Mouse (Mus musculus) intestine, embryonic 15.5 days (tissue): ENCODE data around the gene Kcnj11. TPM values are rescaled to one million over a fixed set of nuclear protein-coding genes. Genes with fewer than 3 reads are reported as not detected.

Source experiments
- ATAC-seq: fragments of 200-750 bp; cut with Nextera tagmentation; 2 replicates; pipeline ENCODE4 v1.8.0; 2017; ENCODE audit warnings: moderate TSS enrichment, moderate library complexity
- H3K27ac ChIP-seq: fragments of 300-500 bp; sonication (generic); 2 replicates; pipeline ENCODE4 v1.5.1; 2015; ENCODE audit warnings: mild to moderate bottlenecking, inconsistent platforms
- H3K27me3 ChIP-seq: fragments of 300-500 bp; sonication (generic); replicated peaks from 2 replicates; pipeline ENCODE4 v1.6.1; 2015; ENCODE audit warnings: inconsistent platforms
- H3K36me3 ChIP-seq: fragments of 300-500 bp; sonication (generic); 2 replicates; pipeline ENCODE4 v1.6.1; 2015; ENCODE audit warnings: inconsistent platforms
- H3K4me1 ChIP-seq: fragments of 300-500 bp; sonication (generic); replicated peaks from 2 replicates; pipeline ENCODE4 v1.6.1; 2015; ENCODE audit warnings: inconsistent platforms
- H3K4me2 ChIP-seq: fragments of 300-500 bp; sonication (generic); replicated peaks from 2 replicates; pipeline ENCODE4 v1.6.1; 2015; ENCODE audit warnings: mild to moderate bottlenecking, inconsistent platforms
- H3K4me3 ChIP-seq: fragments of 300-500 bp; sonication (generic); replicated peaks from 2 replicates; pipeline ENCODE4 v1.5.1; 2015; ENCODE audit warnings: inconsistent platforms
- H3K9ac ChIP-seq: fragments of 300-500 bp; sonication (generic); 2 replicates; pipeline ENCODE4 v1.6.1; 2015; ENCODE audit warnings: inconsistent platforms
- H3K9me3 ChIP-seq: fragments of 300-500 bp; sonication (generic); 2 replicates; pipeline ENCODE4 v1.6.1; 2016; ENCODE audit warnings: inconsistent platforms
- WGBS: fragments of 180-500 bp; shearing (Covaris S2); methylation state at CpG from one replicate; pipeline ENCODE4 v1.1.7; 2015; 5-methylcytosine and 5-hydroxymethylcytosine counted together
- polyA plus RNA-seq: library from polyadenylated mRNA; unstranded; fragments of >200 nt; fragmentation: Nextera tagmentation; extraction: Ambion mirVana; gene quantifications from 2 replicates; pipeline ENCODE4 v1.2.1, GENCODE M21; 2015

The Kcnj11 gene
- polyA plus RNA-seq, 1 experiment from 2014 or later, result 0.77 TPM

DNA sequence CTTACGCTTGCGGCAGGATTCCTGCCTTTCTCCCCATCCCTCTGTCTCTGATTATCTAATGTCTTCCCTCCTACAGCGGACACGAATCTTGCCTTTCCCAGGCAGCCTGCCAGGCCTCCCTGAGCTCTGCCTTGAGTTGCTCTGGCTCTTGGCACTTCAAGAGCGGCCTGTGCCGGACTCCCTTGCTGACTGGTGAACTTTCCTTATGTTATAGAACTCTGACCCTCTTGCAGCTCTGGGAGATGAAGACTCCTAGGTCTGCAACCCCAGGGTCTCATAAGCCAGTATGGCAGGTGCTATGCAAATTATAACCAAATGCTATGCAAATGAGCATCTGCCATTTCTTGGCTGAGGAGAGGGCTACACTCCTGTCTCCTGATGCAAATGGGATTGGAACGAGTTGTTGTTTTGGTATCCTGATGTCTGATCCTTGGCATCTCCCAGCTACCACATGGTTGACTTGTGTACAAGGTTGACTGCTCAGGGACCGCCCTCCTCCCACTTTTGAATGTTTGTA lies 2.6 kb upstream of the Kcnj11 start:
- H3K9me3 ChIP-seq, result no peaks in the 10 kb centered on the region
- WGBS, result 79% methylated on average over 8 of the region's 8 CpGs
- H3K4me1 ChIP-seq, result no peaks in the 10 kb centered on the region
- H3K27me3 ChIP-seq, result peaks cover 8% of the 10 kb centered on the region
- no peak overlapping the region for H3K4me3 ChIP-seq
- no peak overlapping the region for H3K4me2 ChIP-seq
- no peak overlapping the region for H3K27ac ChIP-seq
- H3K9ac ChIP-seq, result no peak overlapping the region
- no peaks in the 10 kb centered on the region for H3K36me3 ChIP-seq
- no peak for ATAC-seq

- WGBS, result 81% methylated on average over 13 of the region's 13 CpGs
- peak overlapping the region; percentile 91; the same call in 1 of the 2 replicates for H3K4me2 ChIP-seq
- H3K27ac ChIP-seq, result no peak overlapping the region
- H3K9me3 ChIP-seq, result no peaks in the 10 kb centered on the region
- H3K36me3 ChIP-seq, result no peaks in the 10 kb centered on the region
- H3K9ac ChIP-seq, result no peak overlapping the region
- H3K4me3 ChIP-seq, result peak overlapping the region; percentile 53; the same call in 1 of the 2 replicates
- no peak for ATAC-seq
- H3K27me3 ChIP-seq, result peaks cover 8% of the 10 kb centered on the region
- H3K4me1 ChIP-seq, result no peaks in the 10 kb centered on the region
Measured at GRCm38 (mm10) chr7:46099682-46100081, 882 bp downstream of the Kcnj11 start.

GRCm38 (mm10) chr7:46098919-46099286 lies 1.7 kb downstream of the Kcnj11 start:
- no peak overlapping the region for H3K4me2 ChIP-seq
- H3K9me3 ChIP-seq, result no peaks in the 10 kb centered on the region
- no peak for ATAC-seq
- no peaks in the 10 kb centered on the region for H3K36me3 ChIP-seq
- H3K9ac ChIP-seq, result no peak overlapping the region
- no peak overlapping the region for H3K27ac ChIP-seq
- 93% methylated on average over 19 of the region's 19 CpGs for WGBS
- H3K4me3 ChIP-seq, result no peak overlapping the region
- peaks cover 8% of the 10 kb centered on the region for H3K27me3 ChIP-seq
- H3K4me1 ChIP-seq, result no peaks in the 10 kb centered on the region

- Histone ChIP-seq H3K27ac (no peak overlapping the region), H3K36me3 (no peaks in the 10 kb centered on the region), H3K4me2 (no peak overlapping the region), H3K4me1 (no peaks in the 10 kb centered on the region), H3K9ac (no peak overlapping the region), H3K27me3 (peaks cover 8% of the 10 kb centered on the region), H3K9me3 (no peaks in the 10 kb centered on the region), H3K4me3 (no peak overlapping the region)
- 83% methylated on average over 19 of the region's 19 CpGs for WGBS
- ATAC-seq, result no peak
Measured at GRCm38 (mm10) chr7:46098221-46098918, 2.2 kb downstream of the Kcnj11 start.

DNA sequence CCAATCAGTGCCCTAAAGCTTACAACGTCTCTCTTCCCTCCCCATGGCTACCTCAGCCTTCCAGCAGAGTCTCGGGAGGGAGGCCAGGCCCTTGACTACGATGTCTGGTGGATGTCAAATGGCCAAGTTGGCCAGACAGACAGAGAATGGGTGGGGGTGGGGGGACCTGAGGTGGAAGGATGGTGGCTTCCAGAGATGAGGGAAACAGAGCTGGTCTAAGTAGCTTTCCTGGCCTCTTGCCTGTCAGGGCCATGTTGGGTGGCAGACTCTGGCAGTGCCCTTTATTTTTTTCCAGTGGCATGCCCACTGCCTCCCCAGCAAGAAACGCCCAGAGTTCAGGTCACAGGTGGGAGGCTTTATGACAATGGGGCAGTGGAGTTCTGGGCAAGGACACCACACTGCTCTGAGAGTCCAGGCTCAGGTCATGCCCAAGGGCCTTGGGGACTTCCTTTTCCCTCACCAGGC lies 3.2 kb downstream of the Kcnj11 start:
- 55% methylated on average over 4 of the region's 4 CpGs for WGBS
- H3K27me3 ChIP-seq, result peaks cover 8% of the 10 kb centered on the region
- H3K9me3 ChIP-seq, result no peaks in the 10 kb centered on the region
- no peak for ATAC-seq
- H3K4me2 ChIP-seq, result no peak overlapping the region
- no peaks in the 10 kb centered on the region for H3K36me3 ChIP-seq
- H3K9ac ChIP-seq, result no peak overlapping the region
- H3K4me3 ChIP-seq, result no peak overlapping the region
- no peaks in the 10 kb centered on the region for H3K4me1 ChIP-seq
- no peak overlapping the region for H3K27ac ChIP-seq

- H3K4me1 ChIP-seq, result no peaks in the 10 kb centered on the region
- H3K4me2 ChIP-seq, result no peak overlapping the region
- ATAC-seq, result peak; percentile 29
- no peaks in the 10 kb centered on the region for H3K36me3 ChIP-seq
- WGBS, result 4% methylated on average over 4 of the region's 4 CpGs
- peaks cover 8% of the 10 kb centered on the region for H3K27me3 ChIP-seq
- H3K9me3 ChIP-seq, result no peaks in the 10 kb centered on the region
- H3K4me3 ChIP-seq, result no peak overlapping the region
- no peak overlapping the region for H3K27ac ChIP-seq
- H3K9ac ChIP-seq, result no peak overlapping the region
Measured at GRCm38 (mm10) chr7:46096136-46096535, 4.4 kb downstream of the Kcnj11 start.

DNA sequence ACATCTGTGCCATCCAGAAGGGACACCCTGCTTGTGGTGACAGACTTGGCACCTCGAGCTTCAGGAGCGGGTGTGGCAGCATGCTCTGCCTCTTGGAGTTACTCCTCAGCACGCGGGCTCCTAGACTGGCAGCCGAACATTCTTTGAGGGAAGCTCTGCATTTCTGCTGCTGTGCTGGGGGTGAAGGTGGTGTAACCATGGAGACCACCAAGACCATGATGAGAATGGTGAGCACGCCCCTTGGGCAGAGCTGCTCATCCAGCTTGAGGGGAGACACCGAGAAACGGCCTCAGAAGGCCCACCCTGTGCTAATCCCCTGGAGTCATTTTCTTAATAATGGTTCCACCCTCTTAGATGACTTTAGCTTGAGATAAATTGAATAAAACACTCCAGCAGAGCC lies 7.8 kb downstream of the Kcnj11 start:
- H3K4me1 ChIP-seq, result no peaks in the 10 kb centered on the region
- H3K9me3 ChIP-seq, result no peaks in the 10 kb centered on the region
- no peaks in the 10 kb centered on the region for H3K27me3 ChIP-seq
- no peak overlapping the region for H3K27ac ChIP-seq
- H3K9ac ChIP-seq, result no peak overlapping the region
- ATAC-seq, result no peak
- H3K4me3 ChIP-seq, result no peak overlapping the region
- WGBS, result 60% methylated on average over 8 of the region's 8 CpGs
- no peaks in the 10 kb centered on the region for H3K36me3 ChIP-seq
- no peak overlapping the region for H3K4me2 ChIP-seq

- Histone ChIP-seq H3K4me2 (no peak overlapping the region), H3K4me3 (no peak overlapping the region), H3K36me3 (peaks cover 7% of the 10 kb centered on the region), H3K27me3 (no peaks in the 10 kb centered on the region), H3K4me1 (0 out of 2 replicates have a peak, but pooled peaks cover 8% of the 10 kb centered on the region), H3K27ac (no peak overlapping the region), H3K9ac (no peak overlapping the region), H3K9me3 (no peaks in the 10 kb centered on the region)
- no peak for ATAC-seq
- 79% methylated on average over 6 of the region's 6 CpGs for WGBS
Measured at GRCm38 (mm10) chr7:46088241-46088640, 12.3 kb downstream of the Kcnj11 start.

DNA sequence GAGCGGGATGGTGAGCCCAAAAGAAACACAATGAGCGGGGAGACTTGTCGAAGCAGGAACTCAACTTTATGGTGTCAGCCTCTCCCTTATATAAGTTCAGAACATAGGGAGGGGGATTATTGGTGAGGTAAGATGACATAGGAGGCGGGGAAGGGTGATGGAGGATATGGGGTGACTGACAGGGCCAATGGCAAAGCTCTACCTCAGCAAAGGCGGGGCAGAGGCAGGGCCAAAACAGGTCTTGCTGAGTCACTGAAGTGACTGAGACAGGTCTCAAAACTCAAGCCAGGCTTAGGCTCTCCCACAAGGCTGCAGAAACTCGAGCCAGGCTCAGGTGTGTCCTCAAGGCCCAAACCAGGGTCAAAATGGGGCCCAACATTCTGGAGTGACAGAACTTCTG lies 14.2 kb downstream of the Kcnj11 start:
- no peak overlapping the region for H3K9ac ChIP-seq
- no peak overlapping the region for H3K27ac ChIP-seq

DNA sequence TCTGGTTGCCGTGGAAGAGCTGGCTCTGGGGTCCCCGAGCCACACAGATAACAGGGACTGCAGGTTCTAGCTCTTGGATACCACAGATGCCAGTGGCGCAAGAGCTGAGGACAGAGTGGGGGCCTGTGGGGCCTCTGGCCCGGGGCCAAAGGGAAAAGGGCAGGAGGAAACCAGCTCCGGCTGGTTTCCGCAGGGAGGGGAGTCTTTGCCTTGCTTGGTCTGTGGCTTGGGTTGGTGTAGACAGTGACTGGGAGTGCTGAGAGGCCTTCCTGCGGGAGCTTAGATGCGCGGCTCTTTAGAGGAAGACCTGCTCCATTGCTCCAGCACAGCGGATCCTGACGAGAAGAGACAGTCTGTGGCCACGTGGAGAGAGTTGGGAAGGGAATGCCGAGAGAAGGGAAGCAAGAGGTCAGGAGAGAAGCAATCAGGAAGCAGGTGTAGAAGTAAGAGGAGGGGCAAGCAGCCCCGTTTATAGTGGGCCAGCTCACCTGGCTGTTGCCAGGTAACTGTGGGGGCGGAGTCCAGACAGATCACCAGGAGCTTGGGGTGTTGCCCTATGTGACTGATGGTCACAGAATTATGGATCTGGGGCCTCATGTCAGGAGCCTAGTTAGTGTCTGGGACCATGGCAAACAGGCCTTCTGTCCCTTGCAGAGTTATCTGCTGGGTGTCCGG lies 15.6 kb downstream of the Kcnj11 start:
- Histone ChIP-seq H3K4me2 (peak overlapping the region; percentile 41), H3K9ac (no peak overlapping the region), H3K36me3 (peaks cover 31% of the 10 kb centered on the region), H3K27me3 (no peaks in the 10 kb centered on the region), H3K4me3 (no peak overlapping the region), H3K9me3 (no peaks in the 10 kb centered on the region), H3K27ac (peak overlapping the region; percentile 68), H3K4me1 (0 out of 2 replicates have a peak, but pooled peaks cover 8% of the 10 kb centered on the region)
- peak; percentile 91 for ATAC-seq
- WGBS, result 47% methylated on average over 16 of the region's 16 CpGs

More for the DNA sequence above, 14.2 kb downstream of the Kcnj11 start:
- no peak overlapping the region for H3K4me3 ChIP-seq
- no peaks in the 10 kb centered on the region for H3K9me3 ChIP-seq
- H3K27me3 ChIP-seq, result no peaks in the 10 kb centered on the region
- H3K4me2 ChIP-seq, result no peak overlapping the region
- 85% methylated on average over 6 of the region's 6 CpGs for WGBS
- H3K36me3 ChIP-seq, result peaks cover 19% of the 10 kb centered on the region
- H3K4me1 ChIP-seq, result 0 out of 2 replicates have a peak, but pooled peaks cover 8% of the 10 kb centered on the region
- ATAC-seq, result no peak

DNA sequence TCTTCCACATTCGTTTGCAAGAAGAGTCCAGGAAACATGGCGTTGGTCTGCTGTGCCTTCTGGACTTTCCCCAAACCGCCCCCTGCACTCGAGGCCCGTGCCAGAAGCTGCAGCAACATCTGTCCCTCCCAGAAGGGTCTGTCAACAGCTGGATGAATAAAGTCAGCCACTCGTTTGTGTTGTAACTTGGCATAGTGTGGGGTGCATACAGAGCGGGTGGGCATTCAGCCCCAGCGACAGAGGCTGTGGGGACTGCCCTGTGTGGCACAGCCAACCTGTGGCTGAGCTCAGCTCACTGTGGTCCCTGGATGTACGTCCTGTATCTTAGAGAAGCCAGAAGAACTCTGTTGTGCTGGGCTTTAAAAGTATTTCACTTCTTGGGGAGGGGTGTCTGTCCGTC lies 16.5 kb downstream of the Kcnj11 start:
- 82% methylated on average over 10 of the region's 10 CpGs for WGBS

DNA sequence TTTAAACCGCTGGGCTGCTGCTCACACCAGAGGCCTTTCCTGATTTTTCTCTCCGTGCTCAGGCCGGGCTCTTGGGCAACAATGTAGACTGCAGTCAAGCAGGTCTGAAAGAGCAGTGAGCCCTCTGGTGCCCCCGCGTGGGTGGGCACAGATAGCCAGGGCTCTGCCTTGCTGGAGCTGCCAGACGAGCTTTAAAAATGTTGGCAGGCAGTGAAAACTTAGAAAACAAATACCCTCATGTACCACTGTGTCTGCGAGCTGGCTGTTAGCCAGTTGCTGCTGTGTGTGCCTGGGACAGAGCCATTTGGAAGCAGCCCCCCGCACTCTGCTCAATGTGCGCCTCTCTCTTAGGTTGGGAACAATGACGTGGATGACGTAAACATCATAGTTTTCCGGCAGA lies 22.9 kb downstream of the Kcnj11 start:
- no peak overlapping the region for H3K4me3 ChIP-seq
- peaks cover 53% of the 10 kb centered on the region for H3K36me3 ChIP-seq
- no peaks in the 10 kb centered on the region for H3K27me3 ChIP-seq
- no peak overlapping the region for H3K4me2 ChIP-seq
- no peak overlapping the region for H3K9ac ChIP-seq
- H3K4me1 ChIP-seq, result no peaks in the 10 kb centered on the region
- 86% methylated on average over 12 of the region's 12 CpGs for WGBS
- H3K27ac ChIP-seq, result no peak overlapping the region
- H3K9me3 ChIP-seq, result no peaks in the 10 kb centered on the region
- ATAC-seq, result no peak

More for the DNA sequence above, 16.5 kb downstream of the Kcnj11 start:
- H3K4me1 ChIP-seq, result 0 out of 2 replicates have a peak, but pooled peaks cover 8% of the 10 kb centered on the region
- H3K9me3 ChIP-seq, result no peaks in the 10 kb centered on the region
- H3K4me2 ChIP-seq, result no peak overlapping the region
- H3K36me3 ChIP-seq, result peaks cover 38% of the 10 kb centered on the region
- H3K27ac ChIP-seq, result no peak overlapping the region
- no peak for ATAC-seq
- H3K9ac ChIP-seq, result no peak overlapping the region
- no peak overlapping the region for H3K4me3 ChIP-seq
- H3K27me3 ChIP-seq, result no peaks in the 10 kb centered on the region
